Mouse (Mus musculus): ENCODE data around the gene Slco4a1. TPM values are rescaled to one million over a fixed set of nuclear protein-coding genes. Genes with fewer than 3 reads are reported as not detected.

The Slco4a1 gene
- polyA plus RNA-seq, 1 experiment from 2014 or later: 4.2 TPM

- Histone ChIP-seq H3K27me3 (ENCODE audit: control insufficient read depth, insufficient read depth, low read length) (no peaks in the 10 kb centered on the region), H3K36me3 (ENCODE audit: control insufficient read depth, insufficient read depth, low read length) (no peaks in the 10 kb centered on the region), H3K4me1 (replicated peaks; ENCODE audit: control insufficient read depth, insufficient read depth) (no peaks in the 10 kb centered on the region), H3K9ac (ENCODE audit: low read length) (no peak overlapping the region), H3K4me2 (replicated peaks; ENCODE audit: low read depth) (no peak overlapping the region), H3K9me3 (ENCODE audit: control insufficient read depth, low read length) (no peaks in the 10 kb centered on the region), H3K27ac (replicated peaks) (no peak overlapping the region; the same call in 1 of the 2 replicates), H3K4me3 (ENCODE audit: low read depth, low read length) (no peak overlapping the region)
- ATAC-seq (ENCODE audit: low FRiP score, low TSS enrichment) (peak; percentile 42; the same call in 1 of the 2 replicates), DNase-seq (ENCODE audit: low spot score) (no peak)
- TF ChIP-seq CTCF (IDR thresholded peaks at IDR 0.05; ENCODE audit: low read depth) (no peak), EP300 (optimal IDR thresholded peaks at IDR 0.05) (no peak)
- WGBS: 28% methylated on average over 13 of the region's 13 CpGs
Observed at GRCm38 (mm10) chr2:180511875-180512661, 56.0 kb downstream of the Slco4a1 start.

GRCm38 (mm10) chr2:180513019-180513418, 57.0 kb downstream of the Slco4a1 start:
- Histone ChIP-seq H3K36me3 (ENCODE audit: control insufficient read depth, insufficient read depth, low read length) (no peaks in the 10 kb centered on the region), H3K4me1 (replicated peaks; ENCODE audit: control insufficient read depth, insufficient read depth) (no peaks in the 10 kb centered on the region), H3K4me3 (ENCODE audit: low read depth, low read length) (no peak overlapping the region), H3K9me3 (ENCODE audit: control insufficient read depth, low read length) (no peaks in the 10 kb centered on the region), H3K27me3 (ENCODE audit: control insufficient read depth, insufficient read depth, low read length) (no peaks in the 10 kb centered on the region), H3K9ac (ENCODE audit: low read length) (no peak overlapping the region), H3K4me2 (replicated peaks; ENCODE audit: low read depth) (no peak overlapping the region), H3K27ac (replicated peaks) (no peak overlapping the region)
- no peak for DNase-seq (ENCODE audit: low spot score)
- no peak for TF ChIP-seq CTCF (IDR thresholded peaks at IDR 0.05; ENCODE audit: low read depth)
- no peak for TF ChIP-seq EP300 (optimal IDR thresholded peaks at IDR 0.05)
- 45% methylated on average over 3 of the region's 3 CpGs for WGBS
- ATAC-seq (ENCODE audit: low FRiP score, low TSS enrichment): no peak

GRCm38 (mm10) chr2:180513835-180514234, 57.8 kb downstream of the Slco4a1 start:
- 74% methylated on average over 4 of the region's 4 CpGs for WGBS
- Histone ChIP-seq H3K27me3 (ENCODE audit: control insufficient read depth, insufficient read depth, low read length) (no peaks in the 10 kb centered on the region), H3K4me1 (replicated peaks; ENCODE audit: control insufficient read depth, insufficient read depth) (no peaks in the 10 kb centered on the region), H3K4me2 (replicated peaks; ENCODE audit: low read depth) (no peak overlapping the region), H3K9ac (ENCODE audit: low read length) (no peak overlapping the region), H3K36me3 (ENCODE audit: control insufficient read depth, insufficient read depth, low read length) (no peaks in the 10 kb centered on the region), H3K9me3 (ENCODE audit: control insufficient read depth, low read length) (no peaks in the 10 kb centered on the region), H3K4me3 (ENCODE audit: low read depth, low read length) (no peak overlapping the region), H3K27ac (replicated peaks) (no peak overlapping the region)
- DNase-seq (ENCODE audit: low spot score) (no peak), ATAC-seq (ENCODE audit: low FRiP score, low TSS enrichment) (no peak)
- no peak for TF ChIP-seq EP300 (optimal IDR thresholded peaks at IDR 0.05)
- no peak for TF ChIP-seq CTCF (IDR thresholded peaks at IDR 0.05; ENCODE audit: low read depth)

GRCm38 (mm10) chr2:180521437-180522221, 65.6 kb downstream of the Slco4a1 start:
- no peak overlapping the region for H3K9ac ChIP-seq (ENCODE audit: low read length)
- TF ChIP-seq EP300 (optimal IDR thresholded peaks at IDR 0.05) (no peak), CTCF (IDR thresholded peaks at IDR 0.05; ENCODE audit: low read depth) (no peak)
- no peaks in the 10 kb centered on the region for H3K27me3 ChIP-seq (ENCODE audit: control insufficient read depth, insufficient read depth, low read length)
- H3K4me1 ChIP-seq (replicated peaks; ENCODE audit: control insufficient read depth, insufficient read depth): no peaks in the 10 kb centered on the region
- H3K4me2 ChIP-seq (replicated peaks; ENCODE audit: low read depth): no peak overlapping the region
- ATAC-seq (ENCODE audit: low FRiP score, low TSS enrichment): no peak
- no peak overlapping the region for H3K4me3 ChIP-seq (ENCODE audit: low read depth, low read length)
- H3K27ac ChIP-seq (replicated peaks): no peak overlapping the region
- no peaks in the 10 kb centered on the region for H3K9me3 ChIP-seq (ENCODE audit: control insufficient read depth, low read length)
- 82% methylated on average over 5 of the region's 5 CpGs for WGBS
- no peaks in the 10 kb centered on the region for H3K36me3 ChIP-seq (ENCODE audit: control insufficient read depth, insufficient read depth, low read length)
- DNase-seq (ENCODE audit: low spot score): no peak

GRCm38 (mm10) chr2:180522825-180523224, 66.8 kb downstream of the Slco4a1 start:
- 67% methylated on average over 4 of the region's 4 CpGs for WGBS
- no peak overlapping the region for H3K4me3 ChIP-seq (ENCODE audit: low read depth, low read length)
- H3K27ac ChIP-seq (replicated peaks): no peak overlapping the region
- no peaks in the 10 kb centered on the region for H3K36me3 ChIP-seq (ENCODE audit: control insufficient read depth, insufficient read depth, low read length)
- DNase-seq (ENCODE audit: low spot score) (no peak), ATAC-seq (ENCODE audit: low FRiP score, low TSS enrichment) (no peak)
- no peak overlapping the region for H3K9ac ChIP-seq (ENCODE audit: low read length)
- H3K27me3 ChIP-seq (ENCODE audit: control insufficient read depth, insufficient read depth, low read length): no peaks in the 10 kb centered on the region
- H3K9me3 ChIP-seq (ENCODE audit: control insufficient read depth, low read length): no peaks in the 10 kb centered on the region
- H3K4me1 ChIP-seq (replicated peaks; ENCODE audit: control insufficient read depth, insufficient read depth): no peaks in the 10 kb centered on the region
- TF ChIP-seq CTCF (IDR thresholded peaks at IDR 0.05; ENCODE audit: low read depth) (no peak), EP300 (optimal IDR thresholded peaks at IDR 0.05) (no peak)
- no peak overlapping the region for H3K4me2 ChIP-seq (replicated peaks; ENCODE audit: low read depth)

Other genes with a start within 250 kb of the Slco4a1 start
- gene Lama5, start 230.4 kb upstream of the Slco4a1 start, polyA plus RNA-seq (2015; fragmentation: Nextera tagmentation; extraction: Ambion mirVana): 29.7 and 34.9 TPM in 2 replicates
- gene Rps21, start 198.9 kb upstream of the Slco4a1 start, polyA plus RNA-seq (2015; fragmentation: Nextera tagmentation; extraction: Ambion mirVana): 604 and 680 TPM in 2 replicates
- gene Cables2, start 182.7 kb upstream of the Slco4a1 start, polyA plus RNA-seq (2015; fragmentation: Nextera tagmentation; extraction: Ambion mirVana): 7.5 and 8.5 TPM in 2 replicates
- 1.2 and 1.8 TPM in 2 replicates for gene Rbbp8nl, start 166.4 kb upstream of the Slco4a1 start, polyA plus RNA-seq (2015; fragmentation: Nextera tagmentation; extraction: Ambion mirVana)
- gene Gata5, start 121.5 kb upstream of the Slco4a1 start, polyA plus RNA-seq (2015; fragmentation: Nextera tagmentation; extraction: Ambion mirVana): 5.9 and 6.6 TPM in 2 replicates
- gene Ntsr1, start 43.7 kb downstream of the Slco4a1 start, polyA plus RNA-seq (2015; fragmentation: Nextera tagmentation; extraction: Ambion mirVana): 0.11 and 0.12 TPM in 2 replicates
- 15.9 and 16.1 TPM in 2 replicates for gene Mrgbp, start 125.1 kb downstream of the Slco4a1 start, polyA plus RNA-seq (2015; fragmentation: Nextera tagmentation; extraction: Ambion mirVana)
- gene Ogfr, start 133.0 kb downstream of the Slco4a1 start, polyA plus RNA-seq (2015; fragmentation: Nextera tagmentation; extraction: Ambion mirVana): 23.9 and 24.5 TPM in 2 replicates
- 1.6 TPM in 2 replicates for gene Col9a3, start 141.5 kb downstream of the Slco4a1 start, polyA plus RNA-seq (2015; fragmentation: Nextera tagmentation; extraction: Ambion mirVana)
- 0.05 and 0.22 TPM in 2 replicates for gene Tcfl5, start 186.5 kb downstream of the Slco4a1 start, polyA plus RNA-seq (2015; fragmentation: Nextera tagmentation; extraction: Ambion mirVana)